Mouse (Mus musculus) embryonic facial prominence, embryonic 10.5 days (tissue): ENCODE data around the gene Tssk2. TPM values are rescaled to one million over a fixed set of nuclear protein-coding genes. Genes with fewer than 3 reads are reported as not detected.

Source experiments
- DNase-seq: peaks from one replicate; pipeline ENCODE4 v3.0.0-alpha.2; 2017; ENCODE audit warnings: low spot score
- H3K27ac ChIP-seq: fragments of 300-500 bp; sonication (generic); replicated peaks from 2 replicates; pipeline ENCODE4 v1.5.1; 2016; ENCODE audit warnings: mild to moderate bottlenecking
- H3K27me3 ChIP-seq: fragments of 300-500 bp; sonication (generic); replicated peaks from 2 replicates; pipeline ENCODE4 v1.6.1; 2016; ENCODE audit warnings: low read depth, mild to moderate bottlenecking; ENCODE audit not compliant: poor library complexity, severe bottlenecking
- H3K36me3 ChIP-seq: fragments of 300-500 bp; sonication (generic); replicated peaks from 2 replicates; pipeline ENCODE4 v1.6.1; 2016; ENCODE audit warnings: mild to moderate bottlenecking, moderate library complexity
- H3K4me1 ChIP-seq: fragments of 300-500 bp; sonication (generic); 2 replicates; pipeline ENCODE4 v1.6.1; 2016
- H3K4me3 ChIP-seq: fragments of 300-500 bp; sonication (generic); 2 replicates; pipeline ENCODE4 v1.5.1; 2016; ENCODE audit warnings: mild to moderate bottlenecking, moderate library complexity
- H3K9me3 ChIP-seq: fragments of 300-500 bp; sonication (generic); 2 replicates; pipeline ENCODE4 v1.6.1; 2016; ENCODE audit warnings: mild to moderate bottlenecking
- WGBS: fragments of 180-500 bp; shearing (Covaris S2); methylation state at CpG from one replicate; pipeline ENCODE4 v1.1.7; 2016; 5-methylcytosine and 5-hydroxymethylcytosine counted together
- polyA plus RNA-seq: library from polyadenylated mRNA; unstranded; fragments of >200 nt; fragmentation: Nextera tagmentation; extraction: Ambion mirVana; gene quantifications from 2 replicates; pipeline ENCODE4 v1.2.1, GENCODE M21; 2016

Tssk2 gene
- polyA plus RNA-seq, 1 experiment from 2014 or later = 0.14 TPM

GRCm38 (mm10) chr16:17876096-17876495 is 22.3 kb upstream of the Tssk2 start:
- peaks cover 71% of the 10 kb centered on the region for H3K36me3 ChIP-seq
- no peak overlapping the region for H3K27ac ChIP-seq
- H3K9me3 ChIP-seq = no peaks in the 10 kb centered on the region
- no peaks in the 10 kb centered on the region for H3K27me3 ChIP-seq
- no peak for DNase-seq
- 0 out of 2 replicates have a peak, but pooled peaks cover 5% of the 10 kb centered on the region for H3K4me1 ChIP-seq
- WGBS = 92% methylated on average over 1 of the region's 1 CpGs
- no peak overlapping the region for H3K4me3 ChIP-seq

GRCm38 (mm10) chr16:17879571-17879970 is 18.9 kb upstream of the Tssk2 start:
- no peak overlapping the region for H3K4me3 ChIP-seq
- no peaks in the 10 kb centered on the region for H3K27me3 ChIP-seq
- DNase-seq = no peak
- H3K27ac ChIP-seq = no peak overlapping the region
- H3K9me3 ChIP-seq = no peaks in the 10 kb centered on the region
- whole genome bisulfite sequencing = 94% methylated on average over 4 of the region's 4 CpGs
- peaks cover 80% of the 10 kb centered on the region for H3K36me3 ChIP-seq
- H3K4me1 ChIP-seq = peaks cover 6% of the 10 kb centered on the region

GRCm38 (mm10) chr16:17882196-17882595 is 16.2 kb upstream of the Tssk2 start:
- H3K4me3 ChIP-seq = no peak overlapping the region
- no peak overlapping the region for H3K27ac ChIP-seq
- peaks cover 6% of the 10 kb centered on the region for H3K4me1 ChIP-seq
- H3K27me3 ChIP-seq = no peaks in the 10 kb centered on the region
- DNase-seq = no peak
- no peaks in the 10 kb centered on the region for H3K9me3 ChIP-seq
- peaks cover 86% of the 10 kb centered on the region for H3K36me3 ChIP-seq

- no peaks in the 10 kb centered on the region for H3K9me3 ChIP-seq
- no peak overlapping the region for H3K27ac ChIP-seq
- H3K4me3 ChIP-seq = no peak overlapping the region
- no peaks in the 10 kb centered on the region for H3K27me3 ChIP-seq
- WGBS = 88% methylated on average over 6 of the region's 6 CpGs
- no peak for DNase-seq
- H3K4me1 ChIP-seq = peaks cover 6% of the 10 kb centered on the region
- H3K36me3 ChIP-seq = peaks cover 67% of the 10 kb centered on the region
These were observed 14.3 kb upstream of the Tssk2 start for GRCm38 (mm10) chr16:17884116-17884515.

GRCm38 (mm10) chr16:17889689-17890341 is 8.6 kb upstream of the Tssk2 start:
- no peaks in the 10 kb centered on the region for H3K9me3 ChIP-seq
- no peaks in the 10 kb centered on the region for H3K27me3 ChIP-seq
- WGBS = 85% methylated on average over 6 of the region's 6 CpGs
- H3K27ac ChIP-seq = peak overlapping the region; percentile 98; the same call in 1 of the 2 replicates
- peak overlapping the region; percentile 98 for H3K4me3 ChIP-seq
- DNase-seq = no peak
- peaks cover 26% of the 10 kb centered on the region for H3K4me1 ChIP-seq
- peaks cover 25% of the 10 kb centered on the region for H3K36me3 ChIP-seq

- Histone ChIP-seq H3K4me3 (peak overlapping the region; percentile 98), H3K27me3 (no peaks in the 10 kb centered on the region), H3K9me3 (no peaks in the 10 kb centered on the region), H3K27ac (peak overlapping the region; percentile 98), H3K4me1 (peaks cover 26% of the 10 kb centered on the region), H3K36me3 (peaks cover 20% of the 10 kb centered on the region)
- WGBS = 58% methylated on average over 2 of the region's 2 CpGs
- no peak for DNase-seq
These were observed 8.1 kb upstream of the Tssk2 start for GRCm38 (mm10) chr16:17890342-17890727.

- H3K27me3 ChIP-seq = no peaks in the 10 kb centered on the region
- peak overlapping the region; percentile 98 for H3K4me3 ChIP-seq
- H3K36me3 ChIP-seq = peaks cover 12% of the 10 kb centered on the region
- DNase-seq = no peak
- H3K27ac ChIP-seq = peak overlapping the region; percentile 98
- H3K9me3 ChIP-seq = no peaks in the 10 kb centered on the region
- peaks cover 26% of the 10 kb centered on the region for H3K4me1 ChIP-seq
- WGBS = under 1% methylated on average over 44 of the region's 44 CpGs
These were observed 7.4 kb upstream of the Tssk2 start for GRCm38 (mm10) chr16:17890917-17891566.

GRCm38 (mm10) chr16:17891567-17891959 is 6.9 kb upstream of the Tssk2 start, which contains the start of gene Gm20518:
Gm20518 (minus strand) TSS chr16:17891671.
- under 1% methylated on average over 38 of the region's 38 CpGs for WGBS
- Histone ChIP-seq H3K4me1 (peaks cover 26% of the 10 kb centered on the region), H3K9me3 (no peaks in the 10 kb centered on the region), H3K4me3 (peak within 1 kb of the TSS; percentile 98), H3K27ac (peak within 1 kb of the TSS; percentile 98), H3K27me3 (no peaks in the 10 kb centered on the region), H3K36me3 (peaks cover 10% of the 10 kb centered on the region)
- peak; percentile 100 for DNase-seq

- H3K4me1 ChIP-seq = peaks cover 26% of the 10 kb centered on the region
- H3K27ac ChIP-seq = no peak overlapping the region
- no peaks in the 10 kb centered on the region for H3K27me3 ChIP-seq
- DNase-seq = no peak
- 79% methylated on average over 3 of the region's 3 CpGs for WGBS
- no peak overlapping the region for H3K4me3 ChIP-seq
- no peaks in the 10 kb centered on the region for H3K9me3 ChIP-seq
- H3K36me3 ChIP-seq = peaks cover 10% of the 10 kb centered on the region
These were observed 5.8 kb upstream of the Tssk2 start for GRCm38 (mm10) chr16:17892606-17893005.

GRCm38 (mm10) chr16:17893923-17894322 is 4.5 kb upstream of the Tssk2 start, which contains the start of gene Tssk1:
Tssk1 (plus strand) TSS chr16:17894223.
- no peaks in the 10 kb centered on the region for H3K9me3 ChIP-seq
- no peak for DNase-seq

GRCm38 (mm10) chr16:17896091-17896490 is 2.3 kb upstream of the Tssk2 start:
- no peaks in the 10 kb centered on the region for H3K27me3 ChIP-seq
- no peak for DNase-seq
- no peak overlapping the region for H3K27ac ChIP-seq
- H3K4me1 ChIP-seq = peaks cover 11% of the 10 kb centered on the region; the same call in 1 of the 2 replicates
- H3K36me3 ChIP-seq = peaks cover 37% of the 10 kb centered on the region
- no peak overlapping the region for H3K4me3 ChIP-seq
- no peaks in the 10 kb centered on the region for H3K9me3 ChIP-seq

More at GRCm38 (mm10) chr16:17893923-17894322, 4.5 kb upstream of the Tssk2 start, which contains the start of gene Tssk1:
- Histone ChIP-seq H3K36me3 (peaks cover 22% of the 10 kb centered on the region), H3K27ac (no peak within 1 kb of the TSS), H3K27me3 (no peaks in the 10 kb centered on the region), H3K4me1 (peaks cover 26% of the 10 kb centered on the region), H3K4me3 (no peak within 1 kb of the TSS)
- 75% methylated on average over 2 of the region's 2 CpGs for WGBS

GRCm38 (mm10) chr16:17911052-17911595 is 12.7 kb downstream of the Tssk2 start, which contains the start of gene Ess2:
Ess2 (minus strand) TSS chr16:17911348.
- Histone ChIP-seq H3K4me3 (peak within 1 kb of the TSS; percentile 70), H3K27ac (peak within 1 kb of the TSS; percentile 88), H3K9me3 (no peaks in the 10 kb centered on the region), H3K27me3 (peaks cover 46% of the 10 kb centered on the region), H3K4me1 (peaks cover 20% of the 10 kb centered on the region), H3K36me3 (peaks cover 34% of the 10 kb centered on the region)
- under 1% methylated on average over 35 of the region's 35 CpGs for WGBS
- DNase-seq = peak; percentile 90
